Mouse (Mus musculus): Measurements from ENCODE around the gene Prpmp5.
"Not testable (repeated sequence)": the region's sequence is repeated elsewhere in the genome, so short reads cannot be mapped to it uniquely, and the experiment has no call there.

Prpmp5 gene

GRCm38 (mm10) chr6:132314657-132315056 lies at the start of gene Prpmp5:
Gene Prpmp5 (minus strand): TSS chr6:132314757.
- not testable (repeated sequence) for DNase-seq (ENCODE audit: low spot score)

- not testable (repeated sequence) for DNase-seq (ENCODE audit: low spot score)
These were observed 49.5 kb upstream of the Prpmp5 start, which contains the start of gene Gm8882 for GRCm38 (mm10) chr6:132364034-132364433. Gene Gm8882 (minus strand): TSS chr6:132364134.

Data from ovary, postnatal 10 days (tissue).